Mouse (Mus musculus): Measurements from ENCODE around the gene Gm17387.

- TF ChIP-seq CTCF (IDR thresholded peaks at IDR 0.05; ENCODE audit: control insufficient read depth, insufficient read depth, low read length) (no peak), POLR2A (IDR thresholded peaks at IDR 0.05; ENCODE audit: borderline replicate concordance, control insufficient read depth, low read depth, low read length) (no peak)
These were observed 3.8 kb upstream of the Gm17387 start for GRCm38 (mm10) chr7:141024865-141025838.
